Mouse (Mus musculus): ENCODE measurements around the gene Whamm.

The Whamm gene

GRCm38 (mm10) chr7:81596086-81596485, 25.0 kb downstream of the Whamm start:
- DNase-seq (ENCODE audit: low read depth, low spot score), result no peak

GRCm38 (mm10) chr7:81597660-81598059, 26.6 kb downstream of the Whamm start:
- DNase-seq (ENCODE audit: low read depth, low spot score), result no peak

- peak; percentile 88 for DNase-seq (ENCODE audit: low read depth, low spot score)
Observed at GRCm38 (mm10) chr7:81599379-81600280, 28.6 kb downstream of the Whamm start.

GRCm38 (mm10) chr7:81604991-81605390, 33.9 kb downstream of the Whamm start:
- no peak for DNase-seq (ENCODE audit: low read depth, low spot score)

DNA sequence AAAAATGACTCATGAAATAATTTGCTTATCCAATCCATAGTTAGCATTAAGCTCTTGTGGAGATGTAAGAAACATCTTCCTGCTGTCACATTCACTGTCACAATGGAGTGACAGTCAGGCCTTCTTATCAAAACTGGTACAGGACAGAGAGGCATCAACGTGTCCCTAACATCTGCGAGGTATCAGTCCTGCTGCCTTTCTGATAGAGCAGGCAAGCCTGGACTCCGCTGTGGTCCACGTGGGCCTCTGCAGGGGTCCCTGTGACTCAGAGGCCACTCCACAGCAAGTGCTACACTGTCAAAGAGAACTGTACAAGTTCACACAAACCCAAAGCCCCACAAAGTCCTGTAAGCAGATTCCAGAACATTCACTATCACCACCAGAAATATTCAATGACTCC, 34.4 kb downstream of the Whamm start:
- no peak for DNase-seq (ENCODE audit: low read depth, low spot score)

DNA sequence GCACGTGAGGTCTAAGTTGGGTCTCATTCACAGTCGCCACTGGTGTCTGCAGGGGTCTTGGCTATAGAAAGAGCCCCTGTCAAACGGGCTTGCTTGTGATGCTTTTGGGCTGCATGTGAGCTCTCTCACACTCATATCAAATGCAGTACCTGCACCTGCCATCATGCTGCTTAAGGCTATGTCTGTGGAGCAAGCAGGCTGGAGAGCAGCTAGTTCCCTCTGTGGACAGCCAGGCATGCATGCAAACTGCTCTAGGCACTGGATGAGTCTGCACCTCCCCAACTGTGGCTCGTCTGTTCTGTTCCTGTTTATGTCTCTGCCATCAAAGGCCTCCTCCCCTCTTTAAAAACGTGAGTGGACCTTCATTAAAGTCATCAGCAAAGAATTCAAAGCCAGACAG, 35.4 kb downstream of the Whamm start:
- no peak for DNase-seq (ENCODE audit: low read depth, low spot score)

DNA sequence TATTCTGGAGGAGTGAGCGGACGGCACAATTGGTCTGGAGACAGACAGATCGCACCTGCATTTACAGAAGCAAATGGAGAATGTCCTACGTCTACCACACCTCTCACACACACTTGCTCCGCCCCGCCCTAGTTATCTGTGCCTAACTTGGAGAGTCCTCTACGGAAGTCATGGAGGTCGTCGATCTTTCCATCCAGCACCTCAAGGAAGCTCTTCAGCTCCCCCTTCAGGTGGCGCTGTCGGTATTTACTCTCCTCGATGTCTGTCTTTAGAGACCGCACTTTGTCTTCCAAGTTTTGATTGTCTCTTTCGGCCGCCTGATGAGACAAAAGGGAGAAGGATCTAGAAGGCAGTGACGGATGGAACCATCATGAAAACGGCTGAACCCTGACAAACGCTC, 39.1 kb downstream of the Whamm start:
- DNase-seq (ENCODE audit: low read depth, low spot score), result peak; percentile 93

- DNase-seq (ENCODE audit: low read depth, low spot score), result no peak
Observed at GRCm38 (mm10) chr7:81612856-81613635, 42.0 kb downstream of the Whamm start.

- DNase-seq (ENCODE audit: low read depth, low spot score), result peak; percentile 88
Observed at GRCm38 (mm10) chr7:81615031-81615430, 44.0 kb downstream of the Whamm start.

DNA sequence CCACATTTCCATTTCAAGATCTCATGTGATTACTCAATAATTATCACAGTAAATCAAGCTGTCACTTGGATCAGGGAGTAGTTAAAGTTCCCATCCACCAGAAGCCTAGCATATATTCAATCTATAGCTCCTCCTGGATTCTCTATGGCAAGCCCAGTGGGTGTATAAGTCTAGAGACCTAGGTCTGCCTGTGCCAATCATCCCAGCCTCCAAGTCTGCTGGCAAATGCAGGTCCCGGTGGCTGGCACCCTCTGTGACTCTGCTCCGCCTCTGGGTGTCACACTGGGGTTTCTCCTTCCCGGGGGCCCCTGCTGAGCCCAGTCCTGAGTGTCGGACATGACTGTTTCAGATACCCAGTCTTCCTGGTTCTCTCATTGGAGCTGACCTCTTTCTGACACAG, 51.7 kb downstream of the Whamm start:
- DNase-seq (ENCODE audit: low read depth, low spot score), result no peak

GRCm38 (mm10) chr7:81623767-81624166, 52.7 kb downstream of the Whamm start:
- DNase-seq (ENCODE audit: low read depth, low spot score), result no peak

DNA sequence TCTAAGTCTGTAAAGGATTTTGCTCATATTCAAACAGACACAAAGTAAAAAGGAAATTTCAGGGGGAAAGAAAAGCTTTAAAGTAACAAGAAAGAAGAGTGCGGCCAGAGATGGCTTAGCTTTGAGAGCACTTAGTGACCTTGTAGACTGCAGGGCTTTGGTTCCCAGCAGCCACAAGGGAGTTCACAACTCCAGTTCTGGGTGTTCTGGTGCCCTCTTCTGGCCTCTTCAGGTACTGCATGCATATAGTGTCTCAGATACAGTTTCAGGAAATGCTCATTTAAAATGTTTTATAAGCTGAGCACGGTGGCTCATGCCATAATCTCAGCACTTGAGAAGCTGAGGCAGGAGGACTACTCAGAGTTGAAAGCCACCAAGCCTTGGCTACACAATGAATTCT, 55.4 kb downstream of the Whamm start:
- peak; percentile 77 for DNase-seq (ENCODE audit: low read depth, low spot score)

DNA sequence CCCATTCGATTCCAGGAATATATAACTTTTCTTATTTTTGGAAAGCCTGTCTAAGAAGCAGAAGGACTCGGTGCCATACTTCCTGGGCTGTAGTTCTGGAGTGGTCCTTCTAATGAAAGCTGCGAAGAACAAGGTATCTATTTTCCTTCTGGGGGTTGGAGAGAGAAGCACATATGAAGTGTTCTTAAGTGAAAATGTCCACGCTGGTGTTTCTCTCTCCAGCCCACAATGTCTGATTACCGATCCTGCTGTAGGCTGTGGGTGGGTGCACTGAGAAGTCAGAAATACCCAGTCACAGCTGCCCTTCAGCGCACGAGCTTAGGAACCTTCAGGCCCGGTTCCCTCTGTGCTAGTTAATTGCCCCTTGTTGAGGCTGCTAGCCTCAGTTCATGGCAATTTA, 60.2 kb downstream of the Whamm start:
- DNase-seq (ENCODE audit: low read depth, low spot score), result no peak

DNA sequence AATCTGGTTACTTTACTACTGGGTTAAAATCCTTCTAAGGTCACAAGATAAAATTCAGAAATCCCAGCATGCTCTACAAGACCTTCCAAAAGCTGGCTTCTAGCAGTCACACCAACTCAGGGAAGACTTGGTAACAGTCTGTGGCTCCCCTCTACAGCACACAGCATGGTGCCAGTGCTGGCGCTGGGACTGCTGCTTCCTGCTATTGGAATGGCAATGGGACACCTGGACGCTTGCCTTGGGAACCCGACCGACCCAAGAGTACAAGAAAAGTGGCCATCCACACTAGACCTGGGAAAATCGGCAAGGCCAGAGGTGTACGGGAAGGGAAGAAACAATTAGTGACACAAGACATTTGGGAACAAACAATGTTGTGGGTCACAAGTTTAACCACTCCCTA, 61.5 kb downstream of the Whamm start:
- no peak for DNase-seq (ENCODE audit: low read depth, low spot score)

GRCm38 (mm10) chr7:81641101-81641500, 70.0 kb downstream of the Whamm start:
- no peak for DNase-seq (ENCODE audit: low read depth, low spot score)

DNA sequence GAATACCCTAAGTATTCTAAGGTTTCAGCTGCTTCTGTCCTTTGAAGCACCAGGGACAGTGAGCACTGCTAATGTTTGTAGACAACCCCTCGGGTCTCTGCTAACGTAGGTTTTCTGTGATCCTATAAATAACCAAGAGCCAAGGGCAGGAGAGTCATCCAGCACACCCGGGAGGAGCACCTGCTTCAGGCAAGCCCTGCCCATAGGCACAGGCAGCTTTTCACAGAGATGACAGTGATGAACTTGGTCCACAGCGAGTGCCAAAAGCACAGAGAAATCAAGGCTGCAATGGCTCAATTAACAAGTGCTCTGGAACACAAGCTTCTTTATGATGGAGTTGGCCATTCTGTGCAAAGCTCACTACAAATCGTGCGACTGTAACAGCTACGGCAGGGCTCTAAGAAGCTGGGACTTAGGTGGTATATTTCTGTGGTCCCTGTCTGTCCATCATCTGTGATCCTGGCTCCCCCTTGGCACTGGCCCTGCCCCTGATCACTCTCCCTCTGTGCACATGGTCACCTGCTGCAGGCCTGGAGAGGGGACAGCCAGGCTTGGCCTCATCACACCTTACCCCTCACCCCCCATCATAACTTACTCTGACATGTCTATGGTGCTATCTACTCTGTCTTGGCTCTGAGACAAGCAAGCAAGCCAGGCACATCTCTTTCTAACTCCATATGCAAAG, 73.6 kb downstream of the Whamm start:
- DNase-seq (ENCODE audit: low read depth, low spot score), result peak; percentile 33
